Mouse (Mus musculus): ENCODE data around the gene Nras. TPM values are rescaled to one million over a fixed set of nuclear protein-coding genes. Genes with fewer than 3 reads are reported as not detected.
A peak's percentile ranks its signal among the peaks of the same experiment; 100 is the strongest.

Gene Nras
- polyA plus RNA-seq, 1 experiment from 2014 or later, result 159 TPM

DNA sequence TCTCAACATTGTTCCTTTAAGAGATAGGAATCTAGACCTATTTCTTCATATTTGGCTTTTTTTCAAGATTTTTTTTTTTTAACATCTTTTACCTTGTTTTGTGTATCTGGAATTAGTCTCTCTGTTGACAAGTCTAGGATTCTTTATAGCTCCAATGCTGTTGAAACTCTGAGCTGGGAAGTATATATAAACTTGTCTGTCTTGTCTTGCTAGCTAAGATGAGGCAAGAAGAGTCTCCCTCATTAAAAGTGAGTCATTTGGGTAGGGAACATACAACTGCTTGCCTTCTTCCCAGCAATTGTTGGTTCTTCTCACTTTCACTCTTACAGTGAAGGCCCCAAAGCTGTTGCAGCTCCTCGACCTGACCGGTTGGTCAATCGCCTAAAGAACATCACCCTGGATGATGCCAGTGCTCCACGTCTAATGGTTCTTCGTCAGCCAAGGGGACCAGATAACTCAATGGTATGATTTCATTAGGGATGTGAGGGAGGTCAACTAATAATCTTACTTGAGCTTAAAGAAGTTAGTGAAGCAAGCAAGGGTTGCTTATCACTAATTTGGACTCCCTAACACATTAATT is 2.0 kb upstream of the Nras start:
- no peak overlapping the region for H3K4me3 ChIP-seq (ENCODE audit: low read depth, low read length)
- no peak overlapping the region for H3K9ac ChIP-seq (ENCODE audit: low read length)
- peaks cover 6% of the 10 kb centered on the region; the same call in 1 of the 2 replicates for H3K4me1 ChIP-seq (ENCODE audit: control insufficient read depth, insufficient read depth, low read length)
- peaks cover 11% of the 10 kb centered on the region for H3K36me3 ChIP-seq (ENCODE audit: control insufficient read depth, insufficient read depth, low read length)
- WGBS, result 91% methylated on average over 5 of the region's 5 CpGs
- H3K9me3 ChIP-seq (ENCODE audit: control insufficient read depth, low read length), result no peaks in the 10 kb centered on the region
- H3K27ac ChIP-seq (ENCODE audit: low read depth, low read length), result no peak overlapping the region
- H3K27me3 ChIP-seq (ENCODE audit: control insufficient read depth, insufficient read depth, low read length), result no peaks in the 10 kb centered on the region
- ATAC-seq (ENCODE audit: low FRiP score) (no peak), DNase-seq (ENCODE audit: low spot score, missing footprints) (no peak)
- H3K4me2 ChIP-seq, result no peak overlapping the region

DNA sequence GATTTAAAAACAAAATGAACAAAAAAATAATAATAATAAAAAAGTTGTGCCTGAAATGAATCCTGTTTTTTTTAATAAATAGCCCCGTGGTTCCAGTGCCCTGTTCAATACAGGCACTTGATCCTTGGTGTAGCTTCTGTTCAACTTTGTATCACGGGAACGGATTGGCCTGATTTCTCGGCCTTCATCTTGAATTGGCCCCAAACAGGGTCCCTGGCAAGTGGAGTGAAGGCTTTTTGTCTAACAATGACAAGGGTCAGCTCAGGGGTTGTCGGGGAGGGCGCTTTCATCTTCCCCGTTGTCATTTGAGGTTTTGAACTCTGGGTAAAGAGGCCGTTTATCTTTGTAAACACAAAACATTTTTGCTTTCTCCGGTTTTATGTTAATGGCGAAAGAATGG is 333 bp upstream of the Nras start:
- Histone ChIP-seq H3K36me3 (ENCODE audit: control insufficient read depth, insufficient read depth, low read length) (peaks cover 14% of the 10 kb centered on the region), H3K4me2 (peak overlapping the region; percentile 67), H3K27me3 (ENCODE audit: control insufficient read depth, insufficient read depth, low read length) (no peaks in the 10 kb centered on the region), H3K4me3 (ENCODE audit: low read depth, low read length) (peak overlapping the region; percentile 75), H3K4me1 (ENCODE audit: control insufficient read depth, insufficient read depth, low read length) (peaks cover 6% of the 10 kb centered on the region; the same call in 1 of the 2 replicates), H3K9ac (ENCODE audit: low read length) (peak overlapping the region; percentile 89), H3K9me3 (ENCODE audit: control insufficient read depth, low read length) (no peaks in the 10 kb centered on the region), H3K27ac (ENCODE audit: low read depth, low read length) (peak overlapping the region; percentile 91)
- DNase-seq (ENCODE audit: low spot score, missing footprints) (no peak), ATAC-seq (ENCODE audit: low FRiP score) (peak; percentile 84)
- 2% methylated on average over 10 of the region's 10 CpGs for WGBS

DNA sequence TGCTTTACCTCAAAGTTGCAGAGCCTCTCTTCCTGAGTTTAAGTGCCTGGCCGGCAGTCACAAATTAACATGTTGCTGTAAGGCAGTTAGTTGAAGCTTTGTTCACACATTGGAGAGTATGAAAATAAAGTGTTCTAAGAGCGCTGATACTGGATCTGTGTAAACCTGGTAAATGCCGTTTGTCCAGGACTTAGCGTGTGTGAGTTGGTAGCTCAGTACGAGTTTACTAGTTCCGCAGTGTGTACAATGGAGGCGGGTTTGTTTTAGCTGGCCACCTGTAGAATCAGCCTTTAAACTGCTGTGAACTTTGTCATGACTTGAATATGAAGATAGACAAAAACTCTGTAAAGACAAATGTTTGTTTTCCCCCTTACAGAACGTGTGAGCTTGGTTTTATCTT is 8.8 kb downstream of the Nras start:
- 94% methylated on average over 8 of the region's 8 CpGs for WGBS
- no peak for ATAC-seq (ENCODE audit: low FRiP score)
- H3K9ac ChIP-seq (ENCODE audit: low read length), result no peak overlapping the region
- H3K9me3 ChIP-seq (ENCODE audit: control insufficient read depth, low read length), result no peaks in the 10 kb centered on the region
- no peak overlapping the region for H3K4me2 ChIP-seq
- no peak overlapping the region for H3K4me3 ChIP-seq (ENCODE audit: low read depth, low read length)
- H3K27ac ChIP-seq (ENCODE audit: low read depth, low read length), result no peak overlapping the region
- no peaks in the 10 kb centered on the region for H3K27me3 ChIP-seq (ENCODE audit: control insufficient read depth, insufficient read depth, low read length)
- peaks cover 28% of the 10 kb centered on the region; the same call in 1 of the 2 replicates for H3K36me3 ChIP-seq (ENCODE audit: control insufficient read depth, insufficient read depth, low read length)
- DNase-seq (ENCODE audit: low spot score, missing footprints), result no peak
- no peaks in the 10 kb centered on the region for H3K4me1 ChIP-seq (ENCODE audit: control insufficient read depth, insufficient read depth, low read length)

DNA sequence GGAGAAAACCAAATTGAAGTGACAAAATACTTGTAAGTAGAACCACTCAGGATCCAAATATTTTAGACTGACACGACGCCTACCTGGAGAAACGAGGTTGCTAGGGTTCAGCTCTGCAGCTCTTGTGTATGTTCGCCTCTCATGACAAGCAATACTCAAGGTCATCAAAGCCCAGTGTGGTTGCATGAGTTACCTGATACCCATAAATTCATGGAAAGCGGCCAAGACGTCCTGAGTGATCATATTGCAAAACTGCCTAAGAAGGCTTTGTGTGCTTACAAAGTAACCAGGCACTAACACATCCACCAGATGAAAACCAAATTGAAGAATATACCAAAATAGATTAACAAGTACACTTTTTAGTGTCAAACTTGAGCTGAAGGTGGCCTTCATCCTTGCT is 10.9 kb downstream of the Nras start:
- DNase-seq (ENCODE audit: low spot score, missing footprints) (no peak), ATAC-seq (ENCODE audit: low FRiP score) (no peak)
- WGBS, result 94% methylated on average over 6 of the region's 6 CpGs
- H3K27me3 ChIP-seq (ENCODE audit: control insufficient read depth, insufficient read depth, low read length), result no peaks in the 10 kb centered on the region
- no peak overlapping the region for H3K4me2 ChIP-seq
- no peak overlapping the region for H3K4me3 ChIP-seq (ENCODE audit: low read depth, low read length)
- H3K4me1 ChIP-seq (ENCODE audit: control insufficient read depth, insufficient read depth, low read length), result no peaks in the 10 kb centered on the region
- peaks cover 16% of the 10 kb centered on the region; the same call in 1 of the 2 replicates for H3K36me3 ChIP-seq (ENCODE audit: control insufficient read depth, insufficient read depth, low read length)
- H3K9me3 ChIP-seq (ENCODE audit: control insufficient read depth, low read length), result no peaks in the 10 kb centered on the region
- no peak overlapping the region for H3K27ac ChIP-seq (ENCODE audit: low read depth, low read length)
- no peak overlapping the region for H3K9ac ChIP-seq (ENCODE audit: low read length)

DNA sequence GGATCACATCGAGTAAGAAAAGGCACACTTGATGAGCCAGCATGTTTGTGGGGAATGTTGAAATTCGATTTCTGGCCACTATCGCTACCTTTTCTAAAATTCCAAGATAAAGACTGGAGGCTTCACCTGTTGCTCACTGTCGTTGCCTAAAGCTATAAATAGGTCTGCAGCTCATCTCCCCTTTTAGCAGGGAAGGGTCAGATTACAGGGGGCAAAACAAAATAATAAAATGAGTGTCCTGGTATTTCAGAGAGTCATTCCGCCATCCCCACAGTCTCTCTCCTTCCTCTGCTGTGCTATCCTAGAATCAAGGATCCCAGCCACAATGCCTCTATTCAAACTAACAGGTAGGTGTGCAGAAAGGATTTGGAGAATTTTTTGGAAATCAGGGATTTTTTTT is 15.7 kb downstream of the Nras start, which contains the start of gene Ampd1:
TSS of gene Ampd1 (plus strand) at position 244 of the 400 bp plus-strand sequence.
- Histone ChIP-seq H3K27ac (ENCODE audit: low read depth, low read length) (no peak within 1 kb of the TSS), H3K9me3 (ENCODE audit: control insufficient read depth, low read length) (no peaks in the 10 kb centered on the region), H3K9ac (ENCODE audit: low read length) (no peak within 1 kb of the TSS), H3K27me3 (ENCODE audit: control insufficient read depth, insufficient read depth, low read length) (no peaks in the 10 kb centered on the region), H3K4me1 (ENCODE audit: control insufficient read depth, insufficient read depth, low read length) (no peaks in the 10 kb centered on the region), H3K36me3 (ENCODE audit: control insufficient read depth, insufficient read depth, low read length) (no peaks in the 10 kb centered on the region), H3K4me2 (no peak within 1 kb of the TSS), H3K4me3 (ENCODE audit: low read depth, low read length) (no peak within 1 kb of the TSS)
- ATAC-seq (ENCODE audit: low FRiP score) (no peak), DNase-seq (ENCODE audit: low spot score, missing footprints) (no peak)
- WGBS, result 75% methylated on average over 5 of the region's 5 CpGs

DNA sequence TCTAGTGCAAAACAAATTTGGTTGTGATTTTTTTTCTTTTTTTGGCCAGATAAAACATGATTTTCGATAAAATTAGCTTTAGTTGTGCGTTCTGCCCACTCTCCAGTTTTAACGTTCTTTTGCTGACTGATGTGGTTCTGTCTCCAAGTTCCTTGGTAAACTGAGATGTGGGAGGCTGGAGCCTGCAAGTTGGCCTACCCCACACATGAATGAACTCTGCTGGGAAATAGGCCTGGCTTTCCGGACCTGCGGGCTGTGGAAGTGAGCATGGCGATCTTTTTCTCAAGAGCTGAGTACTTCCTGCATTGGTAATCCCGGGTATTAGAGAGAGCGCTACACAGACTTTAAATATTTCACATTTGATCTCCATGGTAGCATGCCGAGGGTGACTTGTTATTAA is 17.8 kb downstream of the Nras start:
- no peaks in the 10 kb centered on the region for H3K9me3 ChIP-seq (ENCODE audit: control insufficient read depth, low read length)
- DNase-seq (ENCODE audit: low spot score, missing footprints) (no peak), ATAC-seq (ENCODE audit: low FRiP score) (no peak)
- H3K4me1 ChIP-seq (ENCODE audit: control insufficient read depth, insufficient read depth, low read length), result no peaks in the 10 kb centered on the region
- 94% methylated on average over 9 of the region's 9 CpGs for WGBS
- no peak overlapping the region for H3K4me2 ChIP-seq
- no peaks in the 10 kb centered on the region for H3K27me3 ChIP-seq (ENCODE audit: control insufficient read depth, insufficient read depth, low read length)
- no peak overlapping the region for H3K27ac ChIP-seq (ENCODE audit: low read depth, low read length)
- no peak overlapping the region for H3K9ac ChIP-seq (ENCODE audit: low read length)
- H3K36me3 ChIP-seq (ENCODE audit: control insufficient read depth, insufficient read depth, low read length), result no peaks in the 10 kb centered on the region
- no peak overlapping the region for H3K4me3 ChIP-seq (ENCODE audit: low read depth, low read length)

DNA sequence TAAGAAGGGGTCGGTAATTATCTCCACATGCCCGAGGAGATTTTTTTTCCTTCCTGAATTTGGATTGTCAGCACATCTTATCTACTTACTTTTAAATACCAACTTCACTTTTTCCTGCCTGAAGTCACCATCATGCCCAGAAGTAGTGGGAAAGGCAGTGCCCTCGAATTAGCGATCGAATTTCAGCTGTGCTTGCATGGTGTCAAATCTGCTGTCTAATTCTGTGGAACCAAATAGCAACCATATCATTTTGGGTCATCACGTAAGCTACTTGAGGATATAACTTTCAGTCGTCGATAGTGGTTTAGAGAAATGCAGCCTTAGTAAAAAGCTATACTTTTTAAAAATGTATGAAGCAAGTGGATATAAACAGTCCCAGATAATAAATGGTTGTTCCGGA is 18.4 kb downstream of the Nras start:
- ATAC-seq (ENCODE audit: low FRiP score) (no peak), DNase-seq (ENCODE audit: low spot score, missing footprints) (no peak)
- H3K9ac ChIP-seq (ENCODE audit: low read length), result no peak overlapping the region
- H3K27ac ChIP-seq (ENCODE audit: low read depth, low read length), result no peak overlapping the region
- no peaks in the 10 kb centered on the region for H3K27me3 ChIP-seq (ENCODE audit: control insufficient read depth, insufficient read depth, low read length)
- no peak overlapping the region for H3K4me2 ChIP-seq
- H3K9me3 ChIP-seq (ENCODE audit: control insufficient read depth, low read length), result no peaks in the 10 kb centered on the region
- H3K4me1 ChIP-seq (ENCODE audit: control insufficient read depth, insufficient read depth, low read length), result no peaks in the 10 kb centered on the region
- WGBS, result 94% methylated on average over 9 of the region's 9 CpGs
- H3K36me3 ChIP-seq (ENCODE audit: control insufficient read depth, insufficient read depth, low read length), result no peaks in the 10 kb centered on the region
- H3K4me3 ChIP-seq (ENCODE audit: low read depth, low read length), result no peak overlapping the region

DNA sequence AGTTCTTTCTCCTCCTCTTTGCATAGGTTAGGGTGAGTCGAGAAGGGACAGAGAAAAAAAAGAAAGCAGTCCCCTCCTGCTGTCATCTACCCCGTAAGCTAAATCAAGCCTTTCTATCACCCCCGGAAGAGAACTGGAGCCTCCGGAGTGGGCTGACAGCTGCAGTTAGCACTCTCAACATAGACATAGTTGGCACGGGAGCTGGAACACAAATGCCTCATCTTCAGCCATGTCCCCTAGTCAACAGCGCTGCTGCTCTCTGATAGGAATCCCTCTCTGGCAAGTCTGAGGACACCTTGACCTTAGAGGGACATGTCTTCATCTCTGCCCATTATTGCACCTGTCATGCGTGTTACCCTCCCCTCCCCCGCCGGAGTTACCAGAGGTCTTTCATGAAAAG is 21.2 kb downstream of the Nras start:
- DNase-seq (ENCODE audit: low spot score, missing footprints), result no peak
- Histone ChIP-seq H3K4me3 (ENCODE audit: low read depth, low read length) (no peak overlapping the region), H3K4me2 (no peak overlapping the region), H3K9me3 (ENCODE audit: control insufficient read depth, low read length) (no peaks in the 10 kb centered on the region), H3K27me3 (ENCODE audit: control insufficient read depth, insufficient read depth, low read length) (no peaks in the 10 kb centered on the region), H3K9ac (ENCODE audit: low read length) (no peak overlapping the region), H3K4me1 (ENCODE audit: control insufficient read depth, insufficient read depth, low read length) (no peaks in the 10 kb centered on the region), H3K36me3 (ENCODE audit: control insufficient read depth, insufficient read depth, low read length) (no peaks in the 10 kb centered on the region), H3K27ac (ENCODE audit: low read depth, low read length) (no peak overlapping the region)
- no peak for ATAC-seq (ENCODE audit: low FRiP score)
- WGBS, result 91% methylated on average over 9 of the region's 9 CpGs

DNA sequence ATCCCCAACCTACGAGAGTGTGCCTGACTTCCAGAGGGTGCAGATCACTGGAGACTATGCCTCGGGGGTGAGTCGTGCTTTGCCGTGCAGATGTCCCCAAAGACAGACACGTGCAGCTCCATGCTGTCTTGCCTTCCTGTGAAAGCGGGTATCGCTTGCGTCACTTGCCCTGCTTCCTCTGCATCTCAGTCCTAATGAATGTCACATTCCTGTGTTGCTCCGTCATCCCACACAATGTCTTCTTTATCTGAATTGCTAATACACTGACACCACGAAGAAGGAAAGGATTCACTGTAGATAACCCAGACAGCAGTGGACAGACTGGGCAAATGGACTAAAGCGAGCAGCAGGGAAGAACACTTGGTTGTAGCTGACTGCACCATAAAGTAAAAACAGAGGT is 23.0 kb downstream of the Nras start:
- H3K9me3 ChIP-seq (ENCODE audit: control insufficient read depth, low read length), result no peaks in the 10 kb centered on the region
- no peak overlapping the region for H3K9ac ChIP-seq (ENCODE audit: low read length)
- 73% methylated on average over 11 of the region's 11 CpGs for WGBS
- H3K4me2 ChIP-seq, result no peak overlapping the region
- ATAC-seq (ENCODE audit: low FRiP score) (no peak), DNase-seq (ENCODE audit: low spot score, missing footprints) (no peak)
- no peak overlapping the region for H3K4me3 ChIP-seq (ENCODE audit: low read depth, low read length)
- no peak overlapping the region for H3K27ac ChIP-seq (ENCODE audit: low read depth, low read length)
- H3K4me1 ChIP-seq (ENCODE audit: control insufficient read depth, insufficient read depth, low read length), result no peaks in the 10 kb centered on the region
- no peaks in the 10 kb centered on the region for H3K36me3 ChIP-seq (ENCODE audit: control insufficient read depth, insufficient read depth, low read length)
- no peaks in the 10 kb centered on the region for H3K27me3 ChIP-seq (ENCODE audit: control insufficient read depth, insufficient read depth, low read length)

All from midbrain, embryonic 11.5 days (tissue).